Mouse (Mus musculus) spleen, adult 2 months (tissue): ENCODE results near the gene Zfp872. TPM values are rescaled to one million over a fixed set of nuclear protein-coding genes. Genes with fewer than 3 reads are reported as not detected.
"Not testable (repeated sequence)": the region's sequence is repeated elsewhere in the genome, so short reads cannot be mapped to it uniquely, and the experiment has no call there.

Experiments used
- DNase-seq, 2 experiments: peaks; one replicate each; pipeline versions ENCODE4 v3.0.0 to v3.0.0-alpha.2; 2012 to 2021; ENCODE audit warnings: low spot score in 2 of 2, low read depth in 1 of 2
- H3K27ac ChIP-seq: fragments of 200-500 bp; 2 replicates; pipeline ENCODE4 v1.5.1; 2012; ENCODE audit warnings: low read length, inconsistent platforms; ENCODE audit not compliant: insufficient read depth
- H3K27me3 ChIP-seq: fragments of 200-500 bp; 2 replicates; pipeline ENCODE4 v1.6.1; 2012; ENCODE audit warnings: mild to moderate bottlenecking, moderate library complexity, low read length, inconsistent platforms; ENCODE audit not compliant: control insufficient read depth, insufficient read depth
- H3K36me3 ChIP-seq: fragments of 200-500 bp; 2 replicates; pipeline ENCODE4 v1.6.1; 2012; ENCODE audit warnings: mild to moderate bottlenecking, low read length, inconsistent platforms; ENCODE audit not compliant: control insufficient read depth, insufficient read depth
- H3K4me1 ChIP-seq: fragments of 200-500 bp; 2 replicates; pipeline ENCODE4 v1.6.1; 2011; ENCODE audit warnings: inconsistent platforms; ENCODE audit not compliant: control insufficient read depth, insufficient read depth, insufficient read length
- H3K4me3 ChIP-seq: fragments of 200-500 bp; 2 replicates; pipeline ENCODE4 v1.5.1; 2011; ENCODE audit warnings: mild to moderate bottlenecking, inconsistent platforms; ENCODE audit not compliant: insufficient read depth, insufficient read length; ENCODE audit errors: extremely low read depth
- CTCF ChIP-seq: fragments of 200-500 bp; IDR thresholded peaks from 2 replicates; pipeline ENCODE4 v1.5.1; 2011; ENCODE audit warnings: mild to moderate bottlenecking, inconsistent platforms; ENCODE audit not compliant: insufficient read depth, insufficient read length, insufficient replicate concordance; ENCODE audit errors: extremely low read depth
- POLR2A ChIP-seq: fragments of 200-500 bp; IDR thresholded peaks from 2 replicates; pipeline ENCODE4 v1.6.1; 2011; ENCODE audit warnings: low read depth, low read length, inconsistent platforms
- WGBS: fragments of 180-500 bp; shearing (Covaris S2); methylation state at CpG from one replicate; pipeline ENCODE4 v1.1.7; 2018; 5-methylcytosine and 5-hydroxymethylcytosine counted together
- polyA plus RNA-seq: library from polyadenylated mRNA; depleted of rRNA; stranded (reverse); fragments of >200 nt; gene quantifications from 2 replicates; pipeline ENCODE4 v1.2.3, GENCODE M21; 2012

Gene Zfp872
- polyA plus RNA-seq, 1 experiment: not detected

DNA sequence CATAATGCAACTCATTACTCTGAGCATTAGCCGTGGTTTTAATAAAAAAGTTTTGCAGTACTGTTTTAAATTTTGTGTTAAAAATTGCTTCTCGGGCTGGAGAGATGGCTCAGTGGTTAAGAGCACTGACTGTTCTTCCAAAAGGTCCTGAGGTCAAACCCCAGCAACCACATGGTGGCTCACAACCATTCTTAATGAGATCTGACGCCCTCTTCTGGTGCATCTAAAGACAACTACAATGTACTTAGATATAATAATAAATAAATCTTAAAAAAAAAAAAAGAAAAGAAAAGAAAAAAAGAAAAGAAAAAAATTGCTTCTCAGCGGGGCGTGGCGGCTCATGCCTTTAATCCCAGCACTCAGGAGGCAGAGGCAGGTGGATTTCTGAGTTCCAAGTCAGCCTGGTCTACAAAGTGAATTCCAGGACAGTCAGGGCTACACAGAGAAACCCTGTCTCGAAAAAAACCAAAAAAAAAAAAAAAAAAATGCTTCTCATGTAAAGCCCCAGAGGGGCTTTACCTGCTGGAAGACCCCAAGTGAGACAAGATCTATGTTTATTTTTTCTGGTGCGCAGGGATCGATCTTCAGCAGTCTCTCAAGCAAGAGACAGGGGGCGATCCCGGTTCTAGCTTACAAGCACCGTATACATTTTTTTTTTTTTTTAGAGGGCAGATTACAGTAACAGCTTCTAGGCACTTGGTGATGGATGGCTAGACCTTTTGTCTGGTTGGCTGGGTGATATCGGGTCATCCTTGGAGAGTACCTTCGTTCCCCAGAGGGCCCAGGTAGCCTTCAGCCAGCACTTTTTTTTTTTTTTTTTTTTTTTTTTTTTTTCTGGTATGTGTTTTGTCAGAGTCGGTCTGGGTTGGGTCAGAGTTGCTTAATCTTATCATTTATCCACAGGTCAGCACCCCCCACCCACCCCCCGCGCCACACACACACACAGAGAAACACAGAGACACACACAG, 36.9 kb downstream of the Zfp872 start:
- 22% methylated on average over 17 of the region's 17 CpGs for WGBS
- DNase-seq: peak; percentile 17 to 77
- H3K4me3 ChIP-seq: peak overlapping the region; percentile 85

DNA sequence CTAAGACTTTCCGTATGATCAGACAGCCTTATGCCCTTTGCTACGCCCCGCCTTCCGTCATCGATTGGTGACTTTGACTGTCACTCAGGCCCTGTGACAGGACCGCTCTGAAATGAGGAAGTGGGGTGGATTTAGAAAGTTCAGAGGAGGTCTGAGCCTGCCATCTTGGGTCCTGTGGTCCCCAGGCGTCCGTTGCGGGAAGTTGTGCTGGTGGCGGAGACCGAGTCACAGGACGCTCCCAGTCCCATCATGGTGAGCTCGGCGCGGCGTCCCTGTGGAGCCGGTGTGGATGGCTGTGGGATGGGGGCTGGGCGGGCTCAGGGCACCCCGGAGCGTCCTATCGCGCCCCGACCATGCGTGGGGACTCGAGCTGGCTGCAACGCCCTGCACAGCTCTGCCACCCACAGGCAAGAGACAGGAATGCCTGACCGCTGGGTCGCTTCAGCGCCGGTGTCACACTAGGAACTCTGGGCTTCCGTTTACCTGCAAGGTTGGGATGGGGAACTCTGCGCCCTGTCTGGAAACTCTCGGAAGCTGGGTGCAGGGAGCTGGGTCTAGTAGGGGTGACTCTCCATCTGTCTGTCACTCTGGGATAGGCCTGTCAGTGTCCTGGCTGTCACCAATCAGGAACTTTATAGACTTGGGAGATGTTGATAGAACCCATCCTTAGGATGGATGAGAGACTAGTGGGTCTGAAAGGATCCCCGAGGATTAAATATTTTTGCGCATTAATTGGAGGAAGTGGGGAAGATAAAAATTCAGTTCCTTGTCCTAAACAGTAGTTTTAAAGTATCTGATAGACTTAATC, 37.9 kb downstream of the Zfp872 start, which contains the start of gene Zfp809:
Gene Zfp809 (plus strand): TSS at position 134 of the 808 bp plus-strand sequence.
- DNase-seq: peak; percentile 100
- whole genome bisulfite sequencing: under 1% methylated on average over 35 of the region's 35 CpGs
- TF ChIP-seq CTCF: peak; percentile 61; the same call in 1 of the 2 replicates
- TF ChIP-seq POLR2A: peak; percentile 95

More for the DNA sequence above, 36.9 kb downstream of the Zfp872 start:
- H3K36me3 ChIP-seq: no peaks in the 10 kb centered on the region
- TF ChIP-seq POLR2A (no peak), CTCF (no peak)
- H3K27ac ChIP-seq: peak overlapping the region; percentile 71
- no peaks in the 10 kb centered on the region; the same call in 1 of the 2 replicates for H3K4me1 ChIP-seq
- H3K27me3 ChIP-seq: no peaks in the 10 kb centered on the region

DNA sequence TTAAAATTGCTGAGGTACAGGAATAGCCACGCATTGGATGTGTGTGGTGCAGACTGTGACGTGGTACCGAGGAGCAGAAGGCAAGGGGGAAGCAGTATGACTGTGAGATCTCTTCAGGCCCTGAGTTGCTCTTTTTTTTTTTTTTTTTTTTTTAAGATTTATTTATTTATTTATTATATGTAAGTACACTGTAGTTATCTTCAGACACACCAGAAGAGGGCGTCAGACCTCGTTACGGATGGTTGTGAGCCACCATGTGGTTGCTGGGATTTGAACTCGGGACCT, 38.4 kb downstream of the Zfp872 start:
- WGBS: 48% methylated on average over 7 of the region's 7 CpGs
- H3K27me3 ChIP-seq, H3K4me1 ChIP-seq, H3K27ac ChIP-seq, DNase-seq, H3K36me3 ChIP-seq: not testable (repeated sequence)
- 0 out of 2 replicates have a peak overlapping the region, but pooled peaks have one; percentile 85 for H3K4me3 ChIP-seq

More for the DNA sequence above, 37.9 kb downstream of the Zfp872 start, which contains the start of gene Zfp809:
- H3K4me3 ChIP-seq: peak within 1 kb of the TSS; percentile 85
- peak within 1 kb of the TSS; percentile 92 for H3K27ac ChIP-seq
- no peaks in the 10 kb centered on the region for H3K36me3 ChIP-seq
- no peaks in the 10 kb centered on the region for H3K27me3 ChIP-seq
- H3K4me1 ChIP-seq: no peaks in the 10 kb centered on the region; the same call in 1 of the 2 replicates

DNA sequence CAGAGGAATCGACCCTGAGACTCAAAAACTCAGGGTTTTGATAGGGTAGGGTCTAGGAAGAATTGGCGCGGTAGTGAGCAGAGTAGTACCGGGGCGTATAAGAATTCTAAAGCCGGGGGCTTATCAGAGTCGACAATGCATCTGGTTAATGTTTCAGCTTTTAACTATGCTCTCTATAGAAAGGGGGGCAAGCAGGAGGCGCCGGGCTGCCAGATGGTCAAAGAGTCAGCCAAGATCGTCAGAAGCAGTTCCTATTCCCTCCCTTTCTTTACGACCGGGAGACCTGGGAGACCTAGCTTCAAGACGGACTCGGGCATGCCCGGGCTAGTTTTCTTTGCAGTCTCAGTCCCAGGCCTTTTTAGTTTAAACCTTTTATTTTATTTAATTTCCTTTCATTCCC, 39.0 kb downstream of the Zfp872 start:
- Histone ChIP-seq H3K36me3 (no peaks in the 10 kb centered on the region), H3K27ac (peak overlapping the region; percentile 4; the same call in 1 of the 2 replicates), H3K27me3 (no peaks in the 10 kb centered on the region), H3K4me3 (no peak overlapping the region), H3K4me1 (no peaks in the 10 kb centered on the region; the same call in 1 of the 2 replicates)
- TF ChIP-seq CTCF: no peak
- DNase-seq: no peak
- 91% methylated on average over 15 of the region's 15 CpGs for WGBS

DNA sequence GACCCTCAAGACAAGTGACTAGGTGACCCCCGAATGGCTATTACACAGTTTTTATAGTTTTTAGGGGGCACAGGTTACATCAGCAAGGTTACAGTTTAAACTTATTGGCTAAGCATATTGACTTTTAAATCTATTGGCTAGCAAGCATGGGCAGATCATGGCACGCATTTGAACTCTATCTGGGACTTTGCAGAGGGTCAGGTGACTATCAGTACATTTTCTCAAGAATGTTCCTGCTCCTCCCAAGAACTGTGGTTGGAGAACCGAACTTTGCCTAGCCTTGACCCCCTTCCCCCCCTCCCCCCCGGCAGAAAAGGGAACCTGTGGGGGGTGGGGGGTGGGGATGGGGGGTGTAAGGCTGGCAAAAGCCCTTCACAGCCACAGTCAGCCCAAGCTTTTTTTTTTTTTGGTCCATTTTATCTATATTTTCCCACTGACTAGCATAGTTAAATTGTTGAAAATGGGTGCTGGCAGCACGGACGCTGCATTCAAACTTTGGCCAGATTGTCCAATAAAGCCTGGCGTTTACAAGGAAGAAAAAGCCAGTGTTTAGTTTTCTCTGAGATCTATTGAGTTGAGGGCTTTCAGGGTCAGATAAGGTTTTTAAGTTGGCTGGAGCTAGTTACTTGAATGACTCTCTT, 41.6 kb downstream of the Zfp872 start:
- no peaks in the 10 kb centered on the region for H3K36me3 ChIP-seq
- no peak for TF ChIP-seq POLR2A
- no peak for TF ChIP-seq CTCF
- no peak overlapping the region for H3K4me3 ChIP-seq
- H3K4me1 ChIP-seq: no peaks in the 10 kb centered on the region; the same call in 1 of the 2 replicates
- no peak for DNase-seq
- WGBS: 82% methylated on average over 7 of the region's 7 CpGs
- H3K27me3 ChIP-seq: no peaks in the 10 kb centered on the region
- no peak overlapping the region for H3K27ac ChIP-seq

DNA sequence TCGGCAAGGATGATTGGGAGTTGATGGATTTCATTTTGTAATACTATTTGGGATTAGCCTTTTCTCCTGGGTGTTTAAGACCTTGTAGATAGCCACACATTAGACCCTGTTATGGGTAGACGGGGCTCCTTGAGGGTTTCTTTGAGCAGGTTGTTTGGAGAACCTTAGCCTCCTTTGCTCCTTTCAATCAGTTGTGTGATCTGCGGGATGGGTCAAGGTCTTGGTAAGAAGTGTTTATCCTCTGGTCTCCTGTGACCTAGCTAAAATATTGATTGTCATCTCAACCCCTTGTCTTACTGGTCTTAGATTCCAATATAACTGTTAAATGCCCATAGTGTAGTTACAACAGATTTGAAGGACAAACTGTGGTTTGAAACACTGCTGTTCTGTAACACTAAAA, 42.2 kb downstream of the Zfp872 start:
- no peaks in the 10 kb centered on the region; the same call in 1 of the 2 replicates for H3K4me1 ChIP-seq
- 94% methylated on average over 3 of the region's 3 CpGs for WGBS
- H3K36me3 ChIP-seq: no peaks in the 10 kb centered on the region
- no peaks in the 10 kb centered on the region for H3K27me3 ChIP-seq
- H3K4me3 ChIP-seq: no peak overlapping the region
- DNase-seq: no peak
- no peak overlapping the region for H3K27ac ChIP-seq
- TF ChIP-seq POLR2A: no peak
- no peak for TF ChIP-seq CTCF
